Mouse (Mus musculus): ENCODE data around the gene Tmem158. TPM values are rescaled to one million over a fixed set of nuclear protein-coding genes. Genes with fewer than 3 reads are reported as not detected.

Gene Tmem158
- polyA plus RNA-seq (2017; shearing (Covaris generic)) = 4.2 TPM

GRCm38 (mm10) chr9:123260611-123261021, at the start of gene Tmem158:
Tmem158 (minus strand) TSS chr9:123260764.

GRCm38 (mm10) chr9:123215621-123216440, 44.7 kb downstream of the Tmem158 start, which contains the start of gene Cdcp1:
Cdcp1 (minus strand) TSS chr9:123216038.

Other genes starting within 250 kb of the Tmem158 start
- 13.4 TPM for gene Tmem42, start 239.4 kb downstream of the Tmem158 start, polyA plus RNA-seq (2017; shearing (Covaris generic))
- gene Tgm4, start 226.0 kb downstream of the Tmem158 start, polyA plus RNA-seq (2017; shearing (Covaris generic)) = 0.87 TPM
- 60.4 TPM for gene Zdhhc3, start 147.6 kb downstream of the Tmem158 start, polyA plus RNA-seq (2017; shearing (Covaris generic))
- 44.8 TPM for gene Exosc7, start 147.5 kb downstream of the Tmem158 start, polyA plus RNA-seq (2017; shearing (Covaris generic))
- gene Clec3b, start 109.8 kb downstream of the Tmem158 start, polyA plus RNA-seq (2017; shearing (Covaris generic)) = 0.64 TPM
- 0.71 TPM for gene Cdcp1, start 44.7 kb downstream of the Tmem158 start, polyA plus RNA-seq (2017; shearing (Covaris generic))
- gene Lars2, start 106.2 kb upstream of the Tmem158 start, polyA plus RNA-seq (2017; shearing (Covaris generic)) = 353 TPM
- gene Limd1, start 217.9 kb upstream of the Tmem158 start, polyA plus RNA-seq (2017; shearing (Covaris generic)) = 59.6 TPM

Data from effector memory CD4-positive, alpha-beta T cell, adult 5 months (primary cell).